Mouse (Mus musculus) heart, embryonic 13.5 days (tissue): ENCODE results near the gene Acta1. TPM values are rescaled to one million over a fixed set of nuclear protein-coding genes. Genes with fewer than 3 reads are reported as not detected.

Experiments
- ATAC-seq: fragments of 200-750 bp; cut with Nextera tagmentation; 2 replicates; pipeline ENCODE4 v1.8.0; 2017; ENCODE audit warnings: moderate TSS enrichment; ENCODE audit not compliant: insufficient number of reproducible peaks, low FRiP score, low TSS enrichment; ENCODE audit errors: extremely low read depth
- H3K27ac ChIP-seq: fragments of 300-500 bp; sonication (generic); replicated peaks from 2 replicates; pipeline ENCODE4 v1.5.1; 2015; ENCODE audit warnings: moderate library complexity, mild to moderate bottlenecking, inconsistent platforms
- H3K27me3 ChIP-seq: fragments of 300-500 bp; sonication (generic); replicated peaks from 2 replicates; pipeline ENCODE4 v1.6.1; 2015; ENCODE audit warnings: mild to moderate bottlenecking, inconsistent platforms
- H3K36me3 ChIP-seq: fragments of 300-500 bp; sonication (generic); 2 replicates; pipeline ENCODE4 v1.6.1; 2015; ENCODE audit warnings: mild to moderate bottlenecking, inconsistent platforms
- H3K4me1 ChIP-seq: fragments of 300-500 bp; sonication (generic); 2 replicates; pipeline ENCODE4 v1.6.1; 2015; ENCODE audit warnings: inconsistent platforms
- H3K4me2 ChIP-seq: fragments of 300-500 bp; sonication (generic); 2 replicates; pipeline ENCODE4 v1.6.1; 2015; ENCODE audit warnings: inconsistent platforms, mild to moderate bottlenecking, moderate library complexity
- H3K4me3 ChIP-seq: fragments of 300-500 bp; sonication (generic); 2 replicates; pipeline ENCODE4 v1.5.1; 2015; ENCODE audit warnings: moderate library complexity, mild to moderate bottlenecking, inconsistent platforms
- H3K9ac ChIP-seq: fragments of 300-500 bp; sonication (generic); 2 replicates; pipeline ENCODE4 v1.6.1; 2015; ENCODE audit warnings: inconsistent platforms, mild to moderate bottlenecking, moderate library complexity
- H3K9me3 ChIP-seq: fragments of 300-500 bp; sonication (generic); 2 replicates; pipeline ENCODE4 v1.6.1; 2016; ENCODE audit warnings: inconsistent platforms
- WGBS: fragments of 180-500 bp; shearing (Covaris S2); methylation state at CpG from one replicate; pipeline ENCODE4 v1.1.7; 2015; ENCODE audit warnings: mixed read lengths; 5-methylcytosine and 5-hydroxymethylcytosine counted together
- polyA plus RNA-seq: library from polyadenylated mRNA; unstranded; fragments of >200 nt; fragmentation: Nextera tagmentation; extraction: Ambion mirVana; gene quantifications from 2 replicates; pipeline ENCODE4 v1.2.1, GENCODE M21; 2015

The Acta1 gene
- 292 and 377 TPM in 2 replicates for polyA plus RNA-seq

- peak within 1 kb of the TSS; percentile 55 for H3K4me2 ChIP-seq
Measured at GRCm38 (mm10) chr8:123894502-123895097, at the start of gene Acta1. Acta1 (minus strand) TSS chr8:123894751.

DNA sequence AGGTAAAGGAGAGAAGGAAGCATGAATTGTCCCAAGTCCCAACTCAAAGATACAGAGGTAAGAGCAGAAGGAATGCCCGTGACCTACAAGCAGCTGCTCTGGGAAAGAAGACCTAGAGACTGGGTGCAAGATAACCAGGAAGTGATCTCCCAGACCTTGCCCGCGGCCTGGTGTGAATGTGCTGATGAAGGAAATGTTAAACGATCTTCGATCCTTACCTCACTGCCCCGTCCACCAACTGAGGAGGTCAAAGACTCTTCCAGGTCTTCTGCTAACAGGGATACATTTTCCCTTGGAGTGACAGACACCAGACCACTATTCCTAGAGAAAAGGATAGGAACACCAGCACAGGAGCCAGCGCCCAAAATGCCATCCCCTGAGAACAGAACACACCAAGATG lies 34.5 kb upstream of the Acta1 start:
- no peaks in the 10 kb centered on the region for H3K4me1 ChIP-seq
- WGBS = 84% methylated on average over 7 of the region's 7 CpGs
- ATAC-seq = no peak
- H3K27ac ChIP-seq = no peak overlapping the region
- no peak overlapping the region for H3K4me2 ChIP-seq
- H3K27me3 ChIP-seq = no peaks in the 10 kb centered on the region
- H3K9me3 ChIP-seq = no peaks in the 10 kb centered on the region
- H3K9ac ChIP-seq = no peak overlapping the region
- no peak overlapping the region for H3K4me3 ChIP-seq
- peaks cover 87% of the 10 kb centered on the region for H3K36me3 ChIP-seq

More at GRCm38 (mm10) chr8:123894502-123895097, at the start of gene Acta1:
- no peak; the same call in 1 of the 2 replicates for ATAC-seq
- Histone ChIP-seq H3K27me3 (peaks cover 76% of the 10 kb centered on the region), H3K4me3 (peak within 1 kb of the TSS; percentile 26), H3K36me3 (peaks cover 12% of the 10 kb centered on the region), H3K4me1 (peaks cover 33% of the 10 kb centered on the region), H3K9me3 (no peaks in the 10 kb centered on the region), H3K27ac (no peak within 1 kb of the TSS), H3K9ac (no peak within 1 kb of the TSS)
- 19% methylated on average over 15 of the region's 15 CpGs for WGBS

DNA sequence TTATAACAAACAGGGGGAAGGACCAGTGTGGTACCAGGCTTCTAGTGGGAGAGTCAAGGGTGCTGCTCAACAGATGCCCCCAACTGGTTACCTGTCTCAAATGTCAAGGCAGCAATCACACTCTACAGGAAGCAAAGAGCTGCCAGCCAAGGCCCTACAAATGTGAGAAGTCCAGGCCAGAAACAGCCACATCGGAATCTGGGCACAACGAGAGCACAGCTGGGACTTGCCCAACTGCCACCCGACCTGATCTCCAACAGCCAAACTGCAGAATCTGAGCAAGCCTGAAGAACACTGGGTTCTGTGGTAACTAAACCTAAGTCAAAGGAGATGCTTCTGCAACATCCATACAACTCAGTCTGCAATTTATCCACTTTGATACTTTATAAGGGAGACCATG lies 31.1 kb upstream of the Acta1 start:
- Histone ChIP-seq H3K4me2 (no peak overlapping the region), H3K9ac (no peak overlapping the region), H3K4me1 (no peaks in the 10 kb centered on the region), H3K36me3 (peaks cover 89% of the 10 kb centered on the region), H3K27me3 (no peaks in the 10 kb centered on the region), H3K27ac (no peak overlapping the region), H3K9me3 (no peaks in the 10 kb centered on the region), H3K4me3 (no peak overlapping the region)
- ATAC-seq = no peak
- 76% methylated on average over 3 of the region's 3 CpGs for WGBS

- WGBS = 13% methylated on average over 2 of the region's 2 CpGs
- Histone ChIP-seq H3K36me3 (peaks cover 89% of the 10 kb centered on the region), H3K9me3 (no peaks in the 10 kb centered on the region), H3K4me1 (no peaks in the 10 kb centered on the region), H3K4me2 (no peak overlapping the region), H3K27me3 (no peaks in the 10 kb centered on the region), H3K27ac (no peak overlapping the region), H3K9ac (no peak overlapping the region), H3K4me3 (no peak overlapping the region)
- ATAC-seq = no peak
Measured at GRCm38 (mm10) chr8:123924719-123925118, 30.2 kb upstream of the Acta1 start.

GRCm38 (mm10) chr8:123914635-123915034 lies 20.1 kb upstream of the Acta1 start:
- Histone ChIP-seq H3K27ac (no peak overlapping the region), H3K9me3 (no peaks in the 10 kb centered on the region), H3K9ac (no peak overlapping the region), H3K36me3 (peaks cover 99% of the 10 kb centered on the region), H3K4me3 (no peak overlapping the region), H3K4me2 (no peak overlapping the region), H3K27me3 (no peaks in the 10 kb centered on the region), H3K4me1 (no peaks in the 10 kb centered on the region)
- 90% methylated on average over 3 of the region's 3 CpGs for WGBS
- no peak for ATAC-seq

GRCm38 (mm10) chr8:123912265-123912664 lies 17.7 kb upstream of the Acta1 start:
- no peak overlapping the region for H3K9ac ChIP-seq
- no peaks in the 10 kb centered on the region for H3K4me1 ChIP-seq
- H3K36me3 ChIP-seq = peaks cover 99% of the 10 kb centered on the region
- no peak for ATAC-seq
- no peak overlapping the region for H3K4me3 ChIP-seq
- no peaks in the 10 kb centered on the region for H3K9me3 ChIP-seq
- H3K4me2 ChIP-seq = no peak overlapping the region
- 92% methylated on average over 4 of the region's 4 CpGs for WGBS
- H3K27me3 ChIP-seq = no peaks in the 10 kb centered on the region
- no peak overlapping the region for H3K27ac ChIP-seq

DNA sequence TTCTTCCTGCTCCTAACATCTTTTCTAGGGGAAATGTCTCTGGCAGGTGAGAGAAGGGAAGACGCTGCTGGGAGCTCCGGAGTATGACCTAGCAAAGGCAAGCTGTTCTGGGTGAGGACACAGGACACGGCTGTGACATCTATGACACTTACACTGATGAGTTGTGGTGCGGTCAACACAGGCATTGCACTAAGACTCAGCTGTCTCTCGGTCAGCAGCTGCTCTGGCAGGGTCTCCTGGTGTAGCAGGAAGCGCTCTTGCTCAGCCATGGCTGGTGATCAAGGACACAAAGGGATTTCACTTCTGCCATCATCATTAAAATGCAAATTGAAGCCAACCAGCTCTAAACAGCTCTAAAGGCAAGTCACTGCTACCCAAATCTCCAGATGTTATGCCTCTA lies 13.1 kb upstream of the Acta1 start:
- Histone ChIP-seq H3K27me3 (no peaks in the 10 kb centered on the region), H3K27ac (no peak overlapping the region), H3K4me3 (no peak overlapping the region), H3K9me3 (no peaks in the 10 kb centered on the region), H3K4me1 (no peaks in the 10 kb centered on the region), H3K4me2 (no peak overlapping the region), H3K36me3 (peaks cover 95% of the 10 kb centered on the region), H3K9ac (no peak overlapping the region)
- ATAC-seq = no peak
- 91% methylated on average over 6 of the region's 6 CpGs for WGBS

DNA sequence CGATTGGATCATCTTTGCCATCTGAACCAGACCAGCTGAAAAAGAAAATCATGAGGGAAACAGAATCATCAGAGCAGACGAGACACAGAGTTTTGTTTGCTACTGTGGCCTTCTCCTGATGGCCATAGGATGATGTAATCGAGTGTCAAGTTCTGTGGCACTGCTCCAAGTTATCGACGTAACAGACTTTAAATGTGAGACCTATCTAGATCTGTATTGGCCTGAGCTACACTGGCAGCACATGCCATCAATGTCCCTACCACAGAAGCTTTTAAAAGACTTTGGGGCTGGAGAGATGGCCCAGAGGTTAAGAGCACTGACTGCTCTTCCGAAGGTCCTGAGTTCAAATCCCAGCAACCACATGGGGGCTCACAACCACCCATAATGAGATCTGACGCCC lies 8.1 kb upstream of the Acta1 start:
- 81% methylated on average over 7 of the region's 7 CpGs for WGBS
- Histone ChIP-seq H3K4me3 (no peak overlapping the region), H3K36me3 (peaks cover 87% of the 10 kb centered on the region)

DNA sequence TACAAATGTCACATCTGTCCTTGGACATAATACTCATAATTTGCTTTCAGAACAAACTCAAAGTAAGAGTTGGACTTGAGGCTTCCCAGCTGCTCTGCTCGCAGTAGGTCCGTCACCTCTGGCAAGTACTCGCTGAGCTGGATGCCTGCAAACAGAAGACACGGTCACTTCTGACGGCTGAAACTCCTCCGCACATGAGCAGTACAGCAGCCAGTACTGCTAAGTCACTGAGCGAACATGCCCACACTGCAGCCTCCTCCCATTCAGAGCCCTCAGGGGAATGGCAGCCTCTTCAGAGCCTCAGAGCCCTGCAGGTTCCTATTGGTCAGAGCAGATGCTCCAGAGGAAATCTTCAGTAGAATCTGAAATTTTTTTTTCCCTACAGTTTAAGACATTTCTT lies 4.8 kb upstream of the Acta1 start:
- H3K36me3 ChIP-seq = peaks cover 58% of the 10 kb centered on the region
- H3K9me3 ChIP-seq = no peaks in the 10 kb centered on the region
- no peak overlapping the region for H3K9ac ChIP-seq
- peaks cover 12% of the 10 kb centered on the region for H3K4me1 ChIP-seq
- no peak overlapping the region for H3K27ac ChIP-seq
- ATAC-seq = no peak
- no peak overlapping the region for H3K4me2 ChIP-seq
- 90% methylated on average over 7 of the region's 7 CpGs for WGBS
- peaks cover 28% of the 10 kb centered on the region for H3K27me3 ChIP-seq
- H3K4me3 ChIP-seq = no peak overlapping the region

More for the DNA sequence above, 8.1 kb upstream of the Acta1 start:
- no peaks in the 10 kb centered on the region for H3K9me3 ChIP-seq
- no peak for ATAC-seq
- H3K4me1 ChIP-seq = no peaks in the 10 kb centered on the region
- no peaks in the 10 kb centered on the region for H3K27me3 ChIP-seq
- no peak overlapping the region for H3K27ac ChIP-seq
- no peak overlapping the region for H3K9ac ChIP-seq
- H3K4me2 ChIP-seq = no peak overlapping the region

DNA sequence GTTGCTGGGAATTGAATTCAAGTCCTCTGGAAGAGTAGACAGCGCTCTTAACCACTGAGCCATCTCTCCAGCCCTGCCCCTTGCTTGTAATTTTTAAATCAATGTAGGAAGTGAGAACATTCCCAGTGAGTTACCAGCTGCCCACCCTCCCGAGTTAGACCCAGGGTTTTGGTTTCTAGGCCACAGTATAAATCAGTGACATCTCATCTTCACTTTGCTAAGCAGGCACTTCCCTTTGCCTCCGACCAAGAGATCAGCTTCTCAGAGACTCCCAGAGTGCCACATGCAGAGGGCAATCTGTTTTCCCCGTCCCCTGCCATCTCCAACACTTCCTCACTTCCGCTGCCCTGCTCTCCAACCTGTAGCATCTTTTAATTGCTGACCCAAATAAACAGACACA lies 4.0 kb upstream of the Acta1 start:
- H3K9ac ChIP-seq = no peak overlapping the region
- H3K9me3 ChIP-seq = no peaks in the 10 kb centered on the region
- WGBS = 82% methylated on average over 5 of the region's 5 CpGs
- peaks cover 36% of the 10 kb centered on the region for H3K27me3 ChIP-seq
- peaks cover 50% of the 10 kb centered on the region for H3K36me3 ChIP-seq
- no peak overlapping the region for H3K4me2 ChIP-seq
- no peak overlapping the region for H3K27ac ChIP-seq
- no peak for ATAC-seq
- H3K4me1 ChIP-seq = peaks cover 17% of the 10 kb centered on the region
- H3K4me3 ChIP-seq = no peak overlapping the region

GRCm38 (mm10) chr8:123896774-123897173 lies 2.2 kb upstream of the Acta1 start:
- no peak for ATAC-seq
- no peak overlapping the region for H3K9ac ChIP-seq
- H3K27ac ChIP-seq = no peak overlapping the region
- peaks cover 32% of the 10 kb centered on the region for H3K36me3 ChIP-seq
- no peak overlapping the region for H3K4me3 ChIP-seq
- peaks cover 54% of the 10 kb centered on the region for H3K27me3 ChIP-seq
- peaks cover 29% of the 10 kb centered on the region for H3K4me1 ChIP-seq
- no peaks in the 10 kb centered on the region for H3K9me3 ChIP-seq
- no peak overlapping the region for H3K4me2 ChIP-seq
- 53% methylated on average over 10 of the region's 10 CpGs for WGBS

DNA sequence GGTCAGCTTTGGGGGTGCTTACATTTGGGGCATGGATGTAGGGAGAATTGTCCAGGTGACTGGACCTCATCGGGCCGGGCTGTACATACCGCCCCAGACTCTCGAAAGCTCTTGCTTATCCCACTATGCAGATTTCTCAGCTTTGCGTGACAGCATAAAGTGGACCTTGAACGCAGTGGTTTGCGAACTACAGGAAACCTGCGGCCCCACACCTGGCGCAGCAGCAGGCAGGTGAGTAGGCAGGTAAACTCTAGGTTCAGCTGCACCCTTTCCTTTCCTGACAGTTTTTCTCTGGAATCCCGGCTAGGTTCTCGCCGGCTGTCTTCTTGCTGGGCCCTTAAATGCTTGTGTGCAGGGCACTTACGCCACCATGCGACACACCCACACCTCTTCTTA lies 1.8 kb upstream of the Acta1 start:
- Histone ChIP-seq H3K4me2 (no peak overlapping the region), H3K36me3 (peaks cover 28% of the 10 kb centered on the region), H3K9ac (no peak overlapping the region), H3K4me1 (peaks cover 33% of the 10 kb centered on the region), H3K9me3 (no peaks in the 10 kb centered on the region), H3K27ac (no peak overlapping the region), H3K4me3 (no peak overlapping the region), H3K27me3 (peaks cover 58% of the 10 kb centered on the region)
- no peak for ATAC-seq
- 58% methylated on average over 14 of the region's 14 CpGs for WGBS
